Mouse (Mus musculus) lung, postnatal 0 days (tissue): ENCODE measurements around the gene Ero1lb. TPM values are rescaled to one million over a fixed set of nuclear protein-coding genes. Genes with fewer than 3 reads are reported as not detected.
"Not testable (repeated sequence)": the region's sequence is repeated elsewhere in the genome, so short reads cannot be mapped to it uniquely, and the experiment has no call there.

Experiments
- ATAC-seq: fragments of 200-750 bp; cut with Nextera tagmentation; 2 replicates; pipeline ENCODE4 v1.8.0; 2017; ENCODE audit warnings: moderate library complexity
- DNase-seq: peaks from one replicate; pipeline ENCODE4 v3.0.0-alpha.2; 2016; ENCODE audit warnings: low spot score
- H3K27ac ChIP-seq: fragments of 300-500 bp; sonication (generic); 2 replicates; pipeline ENCODE4 v1.5.1; 2014; ENCODE audit warnings: antibody characterized with exemption, mild to moderate bottlenecking, low read length, mixed read lengths
- H3K27me3 ChIP-seq: fragments of 300-500 bp; sonication (generic); replicated peaks from 2 replicates; pipeline ENCODE4 v1.6.1; 2014; ENCODE audit warnings: low read length, mixed read lengths; ENCODE audit not compliant: insufficient read depth
- H3K36me3 ChIP-seq: fragments of 300-500 bp; sonication (generic); 2 replicates; pipeline ENCODE4 v1.6.1; 2014; ENCODE audit warnings: low read length, mixed read lengths; ENCODE audit not compliant: insufficient read depth
- H3K4me1 ChIP-seq: fragments of 300-500 bp; sonication (generic); 2 replicates; pipeline ENCODE4 v1.6.1; 2014; ENCODE audit warnings: antibody characterized with exemption, low read depth, low read length, mixed read lengths; ENCODE audit not compliant: insufficient read depth
- H3K4me2 ChIP-seq: fragments of 300-500 bp; sonication (generic); replicated peaks from 2 replicates; pipeline ENCODE4 v1.6.1; 2014; ENCODE audit warnings: low read depth, mild to moderate bottlenecking, low read length, moderate library complexity, mixed read lengths
- H3K4me3 ChIP-seq: fragments of 300-500 bp; sonication (generic); 2 replicates; pipeline ENCODE4 v1.5.1; 2014; ENCODE audit warnings: low read depth, low read length
- H3K9ac ChIP-seq: fragments of 300-500 bp; sonication (generic); replicated peaks from 2 replicates; pipeline ENCODE4 v1.6.1; 2014; ENCODE audit warnings: low read depth, mild to moderate bottlenecking
- H3K9me3 ChIP-seq: fragments of 300-500 bp; sonication (generic); 2 replicates; pipeline ENCODE4 v1.6.1; 2016; ENCODE audit warnings: low read length, mixed read lengths
- WGBS: fragments of 180-500 bp; shearing (Covaris S2); extraction: QIAGEN DNeasy Blood & Tissue Kit; methylation state at CpG from one replicate; pipeline ENCODE4 v1.1.7; 2014; 5-methylcytosine and 5-hydroxymethylcytosine counted together
- polyA plus RNA-seq: library from polyadenylated mRNA; unstranded; fragments of >200 nt; fragmentation: Nextera tagmentation; extraction: Ambion mirVana; gene quantifications from 2 replicates; pipeline ENCODE4 v1.2.1, GENCODE M21; 2015

Ero1lb gene
- polyA plus RNA-seq, 1 experiment from 2014 or later: 7.9 TPM

GRCm38 (mm10) chr13:12650020-12650876, 84.6 kb downstream of the Ero1lb start:
- not testable (repeated sequence) for H3K36me3 ChIP-seq, H3K27ac ChIP-seq, H3K9me3 ChIP-seq, H3K27me3 ChIP-seq, H3K9ac ChIP-seq, H3K4me1 ChIP-seq
- H3K4me3 ChIP-seq: peak overlapping the region; percentile 31
- ATAC-seq (peak; percentile 92), DNase-seq (peak; percentile 31)
- WGBS: 0% methylated on average over 18 of the region's 79 CpGs
- H3K4me2 ChIP-seq: peak overlapping the region; percentile 48

- H3K36me3 ChIP-seq, H3K27me3 ChIP-seq, H3K4me1 ChIP-seq, H3K9me3 ChIP-seq, H3K9ac ChIP-seq, H3K27ac ChIP-seq: not testable (repeated sequence)
- peak overlapping the region; percentile 31; the same call in 1 of the 2 replicates for H3K4me3 ChIP-seq
- peak overlapping the region; percentile 48 for H3K4me2 ChIP-seq
- DNase-seq (peak; percentile 32), ATAC-seq (peak; percentile 65)
- 0% methylated on average over 10 of the region's 13 CpGs for whole genome bisulfite sequencing
These were observed 85.2 kb downstream of the Ero1lb start for GRCm38 (mm10) chr13:12650877-12651176.

Other genes starting within 250 kb of the Ero1lb start
- gene Actn2, start 225.1 kb upstream of the Ero1lb start, polyA plus RNA-seq: 16.1 and 18.7 TPM in 2 replicates
- 7.7 TPM in 2 replicates for gene Heatr1, start 170.8 kb upstream of the Ero1lb start, polyA plus RNA-seq
- 28.4 and 33.1 TPM in 2 replicates for gene Lgals8, start 100.9 kb upstream of the Ero1lb start, polyA plus RNA-seq
- 0.23 and 0.29 TPM in 2 replicates for gene Edaradd, start 45.4 kb upstream of the Ero1lb start, polyA plus RNA-seq
- not detected in 2 replicates for gene Prl2c3, start 234.2 kb downstream of the Ero1lb start, polyA plus RNA-seq